Mouse (Mus musculus) CD4-positive, CD25-positive, alpha-beta regulatory T cell, adult 9 weeks (primary cell): ENCODE data around the gene Xrcc1. TPM values are rescaled to one million over a fixed set of nuclear protein-coding genes. Genes with fewer than 3 reads are reported as not detected.

ENCODE experiments used
- polyA plus RNA-seq: library from polyadenylated mRNA; unstranded; fragments of 100-300 nt; shearing (Covaris generic); gene quantifications from one replicate; pipeline ENCODE4 v1.2.1, GENCODE M21; 2017

Gene Xrcc1
- 71.9 TPM for polyA plus RNA-seq

GRCm38 (mm10) chr7:24546068-24546614, at the start of gene Xrcc1, which contains the start of gene Pinlyp:
Gene Xrcc1, plus strand, starts transcription at chr7:24546289.
Gene Pinlyp, minus strand, starts transcription at chr7:24546118.

GRCm38 (mm10) chr7:24506838-24507725, 39.0 kb upstream of the Xrcc1 start, which contains the start of gene Zfp428:
Gene Zfp428, plus strand, starts transcription at chr7:24507006.

GRCm38 (mm10) chr7:24512355-24512754, 33.7 kb upstream of the Xrcc1 start, which contains the start of gene AC161166.1:
Gene AC161166.1, minus strand, starts transcription at chr7:24512455.

GRCm38 (mm10) chr7:24530062-24530931, 15.8 kb upstream of the Xrcc1 start, which contains the start of gene Irgq:
Gene Irgq, plus strand, starts transcription at chr7:24530689.

GRCm38 (mm10) chr7:24587330-24588105, 41.4 kb downstream of the Xrcc1 start, which contains the start of the genes Ethe1 and Zfp575:
Gene Ethe1, plus strand, starts transcription at chr7:24587543.
Gene Zfp575, minus strand, starts transcription at chr7:24587641.

GRCm38 (mm10) chr7:24610144-24610878, 64.2 kb downstream of the Xrcc1 start, which contains the start of gene Phldb3:
Gene Phldb3, plus strand, starts transcription at chr7:24610763.

Other genes with a start within 250 kb of the Xrcc1 start
- 30.7 TPM for gene Zfp61, start 245.1 kb upstream of the Xrcc1 start, polyA plus RNA-seq
- 14.1 TPM for gene Zfp94, start 229.6 kb upstream of the Xrcc1 start, polyA plus RNA-seq
- gene Tescl, start 212.4 kb upstream of the Xrcc1 start, polyA plus RNA-seq: not detected
- gene Lypd5, start 197.1 kb upstream of the Xrcc1 start, polyA plus RNA-seq: not detected
- gene Kcnn4, start 176.0 kb upstream of the Xrcc1 start, polyA plus RNA-seq: 107 TPM
- 74.8 TPM for gene Smg9, start 146.7 kb upstream of the Xrcc1 start, polyA plus RNA-seq
- gene Irgc1, start 94.0 kb upstream of the Xrcc1 start, polyA plus RNA-seq: 0.55 TPM
- 1.9 TPM for gene Plaur, start 83.8 kb upstream of the Xrcc1 start, polyA plus RNA-seq
- gene Cadm4, start 64.3 kb upstream of the Xrcc1 start, polyA plus RNA-seq: not detected
- gene Zfp428, start 39.3 kb upstream of the Xrcc1 start, polyA plus RNA-seq: 0.63 TPM
- gene AC161166.1, start 33.8 kb upstream of the Xrcc1 start, polyA plus RNA-seq: not detected
- gene Irgq, start 15.6 kb upstream of the Xrcc1 start, polyA plus RNA-seq: 0.67 TPM
- not detected for gene Pinlyp, start 171 bp upstream of the Xrcc1 start, polyA plus RNA-seq
- gene Ethe1, start 41.3 kb downstream of the Xrcc1 start, polyA plus RNA-seq: 13.7 TPM
- gene Zfp575, start 41.4 kb downstream of the Xrcc1 start, polyA plus RNA-seq: not detected
- gene Phldb3, start 64.5 kb downstream of the Xrcc1 start, polyA plus RNA-seq: 1.1 TPM
- gene Lypd3, start 90.3 kb downstream of the Xrcc1 start, polyA plus RNA-seq: not detected
- not detected for gene Tex101, start 130.4 kb downstream of the Xrcc1 start, polyA plus RNA-seq
- gene BC049730, start 163.0 kb downstream of the Xrcc1 start, polyA plus RNA-seq: not detected
- gene Gm4763, start 180.6 kb downstream of the Xrcc1 start, polyA plus RNA-seq: not detected
- gene Cd177, start 214.0 kb downstream of the Xrcc1 start, polyA plus RNA-seq: 0.62 TPM
- gene Ceacam10, start 230.9 kb downstream of the Xrcc1 start, polyA plus RNA-seq: not detected